Mouse (Mus musculus) bone marrow macrophage, adult 2 months (primary cell): ENCODE results near the gene Mt2.

Experiments
- CTCF ChIP-seq: IDR thresholded peaks from 2 replicates; pipeline ENCODE4 v1.5.1; 2012; ENCODE audit warnings: low read depth, mild to moderate bottlenecking, low read length, moderate library complexity
- POLR2A ChIP-seq: IDR thresholded peaks from 2 replicates; pipeline ENCODE4 v1.6.1; 2012; ENCODE audit warnings: mild to moderate bottlenecking, low read depth, low read length, borderline replicate concordance

- no peak for TF ChIP-seq CTCF
- peak; percentile 86 for TF ChIP-seq POLR2A
Observed at GRCm38 (mm10) chr8:94172809-94173732, 607 bp downstream of the Mt2 start.
